Mouse (Mus musculus) macrophage (primary cell): ENCODE data around the gene Fbxl21. TPM values are rescaled to one million over a fixed set of nuclear protein-coding genes. Genes with fewer than 3 reads are reported as not detected.

Experiments
- H3K27ac ChIP-seq: fragments of 350-480 bp; formaldehyde crosslinking; 2 replicates; pipeline ENCODE4 v1.9.0; 2021
- H3K36me3 ChIP-seq: fragments of 350-480 bp; formaldehyde crosslinking; 2 replicates; pipeline ENCODE4 v1.9.0; 2021; ENCODE audit errors: inconsistent target
- H3K4me3 ChIP-seq: fragments of 350-480 bp; formaldehyde crosslinking; 2 replicates; pipeline ENCODE4 v1.9.0; 2021; ENCODE audit errors: inconsistent target
- H3K79me2 ChIP-seq: fragments of 350-480 bp; formaldehyde crosslinking; 2 replicates; pipeline ENCODE4 v1.9.0; 2021; ENCODE audit errors: inconsistent target
- WGBS: methylation state at CpG from one replicate; pipeline ENCODE4 v1.1.7; 2026; ENCODE audit warnings: inconsistent platforms; ENCODE audit not compliant: missing documents; 5-methylcytosine and 5-hydroxymethylcytosine counted together
- polyA plus RNA-seq: library from polyadenylated mRNA; stranded (reverse); fragments of 250-400 nt; gene quantifications from 3 replicates; pipeline ENCODE4 v1.2.4, GENCODE M21; 2018; ENCODE audit warnings: inconsistent platforms

Fbxl21 gene
- polyA plus RNA-seq, 1 experiment from 2014 or later, result 0.82 TPM

GRCm38 (mm10) chr13:56581512-56581911 lies 59.2 kb downstream of the Fbxl21 start:
- H3K79me2 ChIP-seq, result no peaks in the 10 kb centered on the region
- no peaks in the 10 kb centered on the region for H3K36me3 ChIP-seq
- H3K4me3 ChIP-seq, result no peak overlapping the region
- H3K27ac ChIP-seq, result no peak overlapping the region
- WGBS, result 85% methylated on average over 3 of the region's 3 CpGs

GRCm38 (mm10) chr13:56581961-56582434 lies 59.7 kb downstream of the Fbxl21 start:
- Histone ChIP-seq H3K4me3 (no peak overlapping the region), H3K79me2 (no peaks in the 10 kb centered on the region), H3K36me3 (no peaks in the 10 kb centered on the region), H3K27ac (peak overlapping the region; percentile 19; the same call in 1 of the 2 replicates)
- 21% methylated on average over 6 of the region's 6 CpGs for WGBS

- Histone ChIP-seq H3K4me3 (no peak overlapping the region), H3K36me3 (no peaks in the 10 kb centered on the region), H3K27ac (no peak overlapping the region), H3K79me2 (no peaks in the 10 kb centered on the region)
- 95% methylated on average over 3 of the region's 3 CpGs for whole genome bisulfite sequencing
Observed at GRCm38 (mm10) chr13:56582720-56583119, 60.4 kb downstream of the Fbxl21 start.

GRCm38 (mm10) chr13:56586046-56586445 lies 63.8 kb downstream of the Fbxl21 start:
- no peak overlapping the region for H3K4me3 ChIP-seq
- no peak overlapping the region for H3K27ac ChIP-seq
- no peaks in the 10 kb centered on the region for H3K36me3 ChIP-seq
- WGBS, result 98% methylated on average over 3 of the region's 3 CpGs
- H3K79me2 ChIP-seq, result no peaks in the 10 kb centered on the region

Other genes with a start within 250 kb of the Fbxl21 start
- gene Cxcl14, start 225.9 kb upstream of the Fbxl21 start, polyA plus RNA-seq, result 0.27 to 7.5 TPM (median 0.39 TPM) in 3 replicates
- gene Gm3045, start 95.9 kb upstream of the Fbxl21 start, polyA plus RNA-seq, result not detected in 3 replicates
- gene Slc25a48, start 84.1 kb upstream of the Fbxl21 start, polyA plus RNA-seq, result not detected in 3 replicates
- gene Il9, start 40.2 kb upstream of the Fbxl21 start, polyA plus RNA-seq, result not detected in 3 replicates
- gene Lect2, start 26.0 kb downstream of the Fbxl21 start, polyA plus RNA-seq, result not detected in 3 replicates
- 9.3 to 47.2 TPM (median 39.5 TPM) in 3 replicates for gene Tgfbi, start 87.1 kb downstream of the Fbxl21 start, polyA plus RNA-seq
- 5.5 to 6.8 TPM (median 6.2 TPM) in 3 replicates for gene Smad5, start 180.5 kb downstream of the Fbxl21 start, polyA plus RNA-seq
- gene Gm45623, start 231.4 kb downstream of the Fbxl21 start, polyA plus RNA-seq, result not detected in 3 replicates